Mouse (Mus musculus) ES-E14 (cell line): ENCODE results near the gene Rfx1.

Source experiments
- CHD2 ChIP-seq: IDR thresholded peaks from 2 replicates; pipeline ENCODE4 v1.6.1; 2014; ENCODE audit warnings: mild to moderate bottlenecking, low read depth, low read length, inconsistent platforms
- ZNF384 ChIP-seq: IDR thresholded peaks from 2 replicates; pipeline ENCODE4 v1.6.1; 2012; ENCODE audit warnings: low read depth, low read length, inconsistent platforms

- TF ChIP-seq ZNF384, result no peak
- TF ChIP-seq CHD2, result no peak
Measured at GRCm38 (mm10) chr8:84048171-84048570, 18.5 kb upstream of the Rfx1 start.
